12 mouse cellular contexts compared by ENCODE assay signal in genomic region chr19:7185715-7186291, GRCm38 (mm10). TPM values are rescaled to one million over a fixed set of nuclear protein-coding genes. Genes with fewer than 3 reads are reported as not detected.
DNase-seq lines count a peak whose midpoint lies in the region; ATAC-seq and TF ChIP-seq lines count a peak whose summit lies in the region.
"Had no signal": no experiment of that assay in that cellular context is flagged by ENCODE, and none has a peak within 500 bp of the region (broad histone marks: within the 10 kb centered on the region; RNA-seq: fewer than 3 reads in every experiment).

No protein-coding gene starts in this region.

- peak overlapping the region; percentile 70 for H3K4me3 ChIP-seq in E14TG2a.4 (replicated peaks; ENCODE audit: low read length)
- no peak overlapping the region for H3K4me3 ChIP-seq in hindbrain, embryonic 12.5 days
- H3K4me3 ChIP-seq in midbrain, embryonic 11.5 days (ENCODE audit: low read depth, low read length): no peak overlapping the region
- H3K4me3 ChIP-seq: liver, embryonic 15.5 days had no signal

- H3K27ac ChIP-seq in hindbrain, embryonic 12.5 days: peak overlapping the region; percentile 52; the same call in 1 of the 2 replicates
- H3K27ac ChIP-seq in midbrain, embryonic 11.5 days (ENCODE audit: low read depth, low read length): no peak overlapping the region
- H3K27ac ChIP-seq: liver, embryonic 15.5 days had no signal

- peak; percentile 81 for DNase-seq in heart, adult 11 months
- DNase-seq in heart, adult 8-10 months (ENCODE audit: low spot score): no peak
- peak; percentile 91 for DNase-seq in midbrain, embryonic 11.5 days (ENCODE audit: low spot score, missing footprints)
- no peak for DNase-seq in cerebellum, postnatal 25 days
- no peak for DNase-seq in layer of hippocampus, adult 18-20 months (ENCODE audit: low spot score in 2 of 2)
- DNase-seq in layer of hippocampus, adult 9-11 months: no peak
- DNase-seq: adrenal gland, postnatal 10 days; cerebellum, adult 18-20 months had no signal

- WGBS in hindbrain, embryonic 12.5 days: 3% methylated on average over 18 of the region's 18 CpGs
- 6% methylated on average over 18 of the region's 18 CpGs for WGBS in midbrain, embryonic 11.5 days

- no peak for TF ChIP-seq CTCF in E14TG2a.4 (conservative IDR thresholded peaks at IDR 0.05; ENCODE audit: low read length)

- peak overlapping the region; percentile 26; the same call in 1 of the 2 replicates for H3K4me2 ChIP-seq in hindbrain, embryonic 12.5 days (replicated peaks)
- H3K4me2 ChIP-seq in midbrain, embryonic 11.5 days: peak overlapping the region; percentile 25; the same call in 1 of the 2 replicates
- H3K4me2 ChIP-seq: liver, embryonic 15.5 days had no signal

- peaks cover 65% of the 10 kb centered on the region for H3K27me3 ChIP-seq in E14TG2a.4 (ENCODE audit: insufficient read depth, low read length)
- peaks cover 65% of the 10 kb centered on the region for H3K27me3 ChIP-seq in hindbrain, embryonic 12.5 days
- peaks cover 16% of the 10 kb centered on the region for H3K27me3 ChIP-seq in midbrain, embryonic 11.5 days (ENCODE audit: control insufficient read depth, insufficient read depth, low read length)
- H3K27me3 ChIP-seq: Patski had no signal

- peak overlapping the region; percentile 9; the same call in 1 of the 2 replicates for H3K9ac ChIP-seq in hindbrain, embryonic 12.5 days
- H3K9ac ChIP-seq in midbrain, embryonic 11.5 days (ENCODE audit: low read length): peak overlapping the region; percentile 39; the same call in 1 of the 2 replicates
- H3K9ac ChIP-seq: liver, embryonic 15.5 days had no signal

- ATAC-seq in hindbrain, embryonic 12.5 days (ENCODE audit: low FRiP score): peak; percentile 12; the same call in 1 of the 2 replicates
- 0 out of 2 replicates have a peak, but pooled peaks have one; percentile 13 for ATAC-seq in midbrain, embryonic 11.5 days (ENCODE audit: low FRiP score)
- ATAC-seq: Patski had no signal

- H3K4me1 ChIP-seq in E14TG2a.4 (replicated peaks; ENCODE audit: low read depth, low read length): peaks cover 78% of the 10 kb centered on the region
- peaks cover 57% of the 10 kb centered on the region for H3K4me1 ChIP-seq in hindbrain, embryonic 12.5 days
- H3K4me1 ChIP-seq in midbrain, embryonic 11.5 days (ENCODE audit: control insufficient read depth, insufficient read depth, low read length): peaks cover 30% of the 10 kb centered on the region

- H3K36me3 ChIP-seq in E14TG2a.4 (ENCODE audit: insufficient read depth, low read length): no peaks in the 10 kb centered on the region
- no peaks in the 10 kb centered on the region for H3K36me3 ChIP-seq in hindbrain, embryonic 12.5 days
- H3K36me3 ChIP-seq in midbrain, embryonic 11.5 days (ENCODE audit: control insufficient read depth, insufficient read depth, low read length): no peaks in the 10 kb centered on the region
- H3K36me3 ChIP-seq: liver, embryonic 15.5 days had no signal

- H3K9me3 ChIP-seq in E14TG2a.4 (ENCODE audit: low read length): no peaks in the 10 kb centered on the region
- no peaks in the 10 kb centered on the region for H3K9me3 ChIP-seq in hindbrain, embryonic 12.5 days (replicated peaks)
- H3K9me3 ChIP-seq in midbrain, embryonic 11.5 days (ENCODE audit: control insufficient read depth, low read length): no peaks in the 10 kb centered on the region
- H3K9me3 ChIP-seq: liver, embryonic 15.5 days had no signal

RNA-seq across cellular contexts. Expression of gene Otub1, which starts 20.3 kb away (rescaled TPM):
- 10 to 100 TPM; 62.2 to 71.6 (median 68.0) TPM for total RNA-seq in heart, adult 8-10 months (2022)
- polyA plus RNA-seq in hindbrain, embryonic 12.5 days (2016; fragmentation: Nextera tagmentation; extraction: Ambion mirVana): 217 and 218 TPM in 2 replicates
- 241 and 252 TPM in 2 replicates for polyA plus RNA-seq in midbrain, embryonic 11.5 days (2014; fragmentation: Nextera tagmentation; extraction: Ambion mirVana)
- total RNA-seq in layer of hippocampus, adult 18-20 months (2021): 100 to 1,000 TPM; 306 to 307 TPM

RNA-seq across cellular contexts. Expression of gene Cox8a, which starts 31.6 kb away (rescaled TPM):
- 100 to 1,000 TPM; 406 to 459 (median 432) TPM for total RNA-seq in heart, adult 8-10 months (2022)
- polyA plus RNA-seq in hindbrain, embryonic 12.5 days (2016; fragmentation: Nextera tagmentation; extraction: Ambion mirVana): 715 and 817 TPM in 2 replicates
- 730 and 757 TPM in 2 replicates for polyA plus RNA-seq in midbrain, embryonic 11.5 days (2014; fragmentation: Nextera tagmentation; extraction: Ambion mirVana)
- 1,000 to 10,000 TPM in 1 of 2 experiments, 100 to 1,000 TPM in 1; 974 to 1,030 TPM for total RNA-seq in layer of hippocampus, adult 18-20 months (2021)

RNA-seq across cellular contexts. Expression of gene Naa40, which starts 55.2 kb away (rescaled TPM):
- 10 to 100 TPM; 11.7 to 21.1 (median 17.1) TPM for total RNA-seq in heart, adult 8-10 months (2022)
- 75.9 and 77.6 TPM in 2 replicates for polyA plus RNA-seq in hindbrain, embryonic 12.5 days (2016; fragmentation: Nextera tagmentation; extraction: Ambion mirVana)
- polyA plus RNA-seq in midbrain, embryonic 11.5 days (2014; fragmentation: Nextera tagmentation; extraction: Ambion mirVana): 94.3 and 103 TPM in 2 replicates
- 10 to 100 TPM; 28.5 to 29.8 TPM for total RNA-seq in layer of hippocampus, adult 18-20 months (2021)

Comparison
In these comparisons a context has a peak if more than half of its experiments do, and no peak if none do; other contexts are left out.
1. DNase-seq: peak in heart, adult 11 months (single experiment) and midbrain, embryonic 11.5 days (single experiment); none in heart, adult 8-10 months (single experiment), cerebellum, postnatal 25 days (0 of 2), layer of hippocampus, adult 18-20 months (0 of 2) and layer of hippocampus, adult 9-11 months (single experiment).
2. RNA of gene Otub1, which starts 20.3 kb away (total RNA-seq): 306 to 307 TPM in layer of hippocampus, adult 18-20 months; 62.2 to 71.6 TPM in heart, adult 8-10 months; every median in the first group is over 4 times any median in the second.